19 mouse cellular contexts compared by ENCODE assay signal in genomic region chr14:78438064-78438677, GRCm38 (mm10).
A peak's percentile ranks its signal among the peaks of the same experiment; 100 is the strongest.
DNase-seq lines count a peak whose midpoint lies in the region; ATAC-seq lines count a peak whose summit lies in the region.
"Had no signal": no experiment of that assay in that cellular context is flagged by ENCODE, and none has a peak within 500 bp of the region (broad histone marks: within the 10 kb centered on the region; RNA-seq: fewer than 3 reads in every experiment).

No protein-coding gene starts in this region.

- H3K4me3 ChIP-seq in forebrain, embryonic 15.5 days: no peak overlapping the region
- no peak overlapping the region for H3K4me3 ChIP-seq in midbrain, embryonic 13.5 days (replicated peaks)
- H3K4me3 ChIP-seq: embryonic facial prominence, embryonic 10.5 days; forebrain, embryonic 13.5 days; heart, embryonic 13.5 days; neural tube, embryonic 12.5 days had no signal

- no peak overlapping the region for H3K4me2 ChIP-seq in forebrain, embryonic 15.5 days (replicated peaks)
- H3K4me2 ChIP-seq in midbrain, embryonic 13.5 days (replicated peaks): no peak overlapping the region
- H3K4me2 ChIP-seq: forebrain, embryonic 13.5 days; heart, embryonic 13.5 days; lung, embryonic 14.5 days; neural tube, embryonic 12.5 days had no signal

- no peaks in the 10 kb centered on the region for H3K9me3 ChIP-seq in forebrain, embryonic 15.5 days
- H3K9me3 ChIP-seq in midbrain, embryonic 13.5 days: no peaks in the 10 kb centered on the region
- H3K9me3 ChIP-seq: embryonic facial prominence, embryonic 10.5 days; forebrain, embryonic 13.5 days; heart, embryonic 13.5 days; neural tube, embryonic 12.5 days had no signal

- ATAC-seq in CD4-positive, CD25-positive, alpha-beta regulatory T cell, adult 4 months: no peak
- peak; percentile 61 for ATAC-seq in granulocyte monocyte progenitor cell, adult 5-6 weeks (replicated peaks; ENCODE audit: poor library complexity, severe bottlenecking)
- no peak for ATAC-seq in forebrain, embryonic 15.5 days (replicated peaks)
- ATAC-seq in midbrain, embryonic 13.5 days: no peak
- ATAC-seq: forebrain, embryonic 13.5 days; inflammation-experienced regulatory T-cells, adult 6 months; Patski had no signal

- H3K27me3 ChIP-seq in forebrain, embryonic 15.5 days: no peaks in the 10 kb centered on the region
- H3K27me3 ChIP-seq in midbrain, embryonic 13.5 days: no peaks in the 10 kb centered on the region
- H3K27me3 ChIP-seq: forebrain, embryonic 13.5 days; heart, embryonic 13.5 days; neural tube, embryonic 12.5 days; Patski had no signal

- no peak overlapping the region for H3K27ac ChIP-seq in forebrain, embryonic 15.5 days (replicated peaks)
- H3K27ac ChIP-seq in midbrain, embryonic 13.5 days: no peak overlapping the region
- H3K27ac ChIP-seq: embryonic facial prominence, embryonic 10.5 days; forebrain, embryonic 13.5 days; heart, embryonic 13.5 days; neural tube, embryonic 12.5 days had no signal

- no peak overlapping the region for H3K9ac ChIP-seq in forebrain, embryonic 15.5 days (replicated peaks)
- no peak overlapping the region for H3K9ac ChIP-seq in midbrain, embryonic 13.5 days (replicated peaks)
- H3K9ac ChIP-seq: forebrain, embryonic 13.5 days; heart, embryonic 13.5 days; lung, embryonic 14.5 days; neural tube, embryonic 12.5 days had no signal

- H3K4me1 ChIP-seq in forebrain, embryonic 15.5 days: no peaks in the 10 kb centered on the region
- no peaks in the 10 kb centered on the region for H3K4me1 ChIP-seq in midbrain, embryonic 13.5 days (replicated peaks)
- H3K4me1 ChIP-seq: forebrain, embryonic 13.5 days; neural tube, embryonic 12.5 days had no signal

- no peaks in the 10 kb centered on the region for H3K36me3 ChIP-seq in forebrain, embryonic 15.5 days
- no peaks in the 10 kb centered on the region for H3K36me3 ChIP-seq in midbrain, embryonic 13.5 days
- H3K36me3 ChIP-seq: embryonic facial prominence, embryonic 10.5 days; heart, embryonic 13.5 days; neural tube, embryonic 12.5 days had no signal

- WGBS in forebrain, embryonic 15.5 days: 78% methylated on average over 6 of the region's 6 CpGs
- 70% methylated on average over 6 of the region's 6 CpGs for WGBS in midbrain, embryonic 13.5 days

- DNase-seq in CD4-positive, CD25-positive, alpha-beta regulatory T cell, adult 2 months (ENCODE audit: low read depth, low spot score): peak; percentile 31
- peak; percentile 75 for DNase-seq in 416B (ENCODE audit: low read depth)
- peak; percentile 41 for DNase-seq in thymus, postnatal 0 days (ENCODE audit: low spot score)
- no peak for DNase-seq in c-Kit-positive CD71-positive TER-119-positive erythroid progenitor cells, embryonic 14.5 days (ENCODE audit: low spot score)
- DNase-seq: adrenal gland, postnatal 36 days; heart, postnatal 4 days; kidney, adult 9 months; lung, embryonic 14.5 days; right cerebral cortex, postnatal 25 days had no signal
